Comparison of ENCODE assay signal across 9 mouse cellular contexts in the genomic region with DNA sequence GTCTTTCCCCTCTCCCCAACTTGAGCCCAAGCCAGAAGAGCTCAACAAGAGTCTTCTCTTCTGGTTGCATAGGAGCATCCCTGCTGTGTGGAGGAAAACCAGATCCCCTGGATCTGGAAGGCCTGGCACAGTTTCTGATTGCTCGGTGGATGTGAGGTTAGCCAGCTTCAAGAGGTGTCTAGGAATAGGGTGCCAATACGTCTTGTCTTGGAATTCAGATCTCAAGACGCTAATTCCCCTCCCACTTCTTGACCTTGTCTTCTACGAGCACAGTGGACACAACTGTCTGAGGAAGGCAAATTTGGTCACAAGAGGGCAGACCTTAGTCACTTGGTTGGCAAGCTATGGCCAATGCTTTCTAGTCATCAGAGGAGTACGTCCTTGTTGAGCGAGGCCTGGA. TPM values are rescaled to one million over a fixed set of nuclear protein-coding genes. Genes with fewer than 3 reads are reported as not detected.
DNase-seq lines count a peak whose midpoint lies in the region; ATAC-seq and TF ChIP-seq lines count a peak whose summit lies in the region.
"Had no signal": no experiment of that assay in that cellular context is flagged by ENCODE, and none has a peak within 500 bp of the region (broad histone marks: within the 10 kb centered on the region; RNA-seq: fewer than 3 reads in every experiment).

No protein-coding gene starts in this region.

- H3K27ac ChIP-seq in heart, embryonic 12.5 days (ENCODE audit: poor library complexity, severe bottlenecking), result 0 out of 2 replicates have a peak overlapping the region, but pooled peaks have one; percentile 34
- 0 out of 2 replicates have a peak overlapping the region, but pooled peaks have one; percentile 9 for H3K27ac ChIP-seq in embryonic facial prominence, embryonic 11.5 days (replicated peaks; ENCODE audit: low read depth, low read length)
- no peak overlapping the region for H3K27ac ChIP-seq in limb, embryonic 14.5 days (replicated peaks; ENCODE audit: low read depth, low read length)

- 0 out of 2 replicates have a peak, but pooled peaks cover 3% of the 10 kb centered on the region for H3K27me3 ChIP-seq in heart, embryonic 12.5 days (replicated peaks)
- no peaks in the 10 kb centered on the region for H3K27me3 ChIP-seq in embryonic facial prominence, embryonic 11.5 days (ENCODE audit: control insufficient read depth, insufficient read depth, low read length)
- no peaks in the 10 kb centered on the region for H3K27me3 ChIP-seq in limb, embryonic 14.5 days (ENCODE audit: control insufficient read depth, insufficient read depth, low read length)
- H3K27me3 ChIP-seq: midbrain, embryonic 13.5 days had no signal

- ATAC-seq in heart, embryonic 12.5 days (ENCODE audit: insufficient number of reproducible peaks, low FRiP score), result no peak
- no peak for ATAC-seq in embryonic facial prominence, embryonic 11.5 days (replicated peaks; ENCODE audit: insufficient number of reproducible peaks, low FRiP score, low TSS enrichment, low read depth)
- no peak for ATAC-seq in limb, embryonic 14.5 days (ENCODE audit: low FRiP score, low read depth)
- ATAC-seq: midbrain, embryonic 13.5 days had no signal

- TF ChIP-seq POLR2A in limb, embryonic 14.5 days (IDR thresholded peaks at IDR 0.05; ENCODE audit: borderline replicate concordance, extremely low read depth, insufficient read depth, insufficient read length), result no peak

- peaks cover 63% of the 10 kb centered on the region for H3K4me1 ChIP-seq in heart, embryonic 12.5 days (replicated peaks)
- H3K4me1 ChIP-seq in embryonic facial prominence, embryonic 11.5 days (ENCODE audit: control insufficient read depth, insufficient read depth, low read length), result peaks cover 8% of the 10 kb centered on the region
- H3K4me1 ChIP-seq in limb, embryonic 14.5 days (ENCODE audit: control insufficient read depth, insufficient read depth, low read length), result peaks cover 52% of the 10 kb centered on the region

- H3K4me2 ChIP-seq in heart, embryonic 12.5 days, result peak overlapping the region; percentile 93
- peak overlapping the region; percentile 10 for H3K4me2 ChIP-seq in embryonic facial prominence, embryonic 11.5 days (ENCODE audit: low read depth, low read length)
- H3K4me2 ChIP-seq in limb, embryonic 14.5 days (replicated peaks; ENCODE audit: low read depth, low read length, severe bottlenecking), result peak overlapping the region; percentile 97

- 51% methylated on average over 6 of the region's 6 CpGs for WGBS in heart, embryonic 12.5 days
- 64% methylated on average over 6 of the region's 6 CpGs for WGBS in embryonic facial prominence, embryonic 11.5 days
- WGBS in limb, embryonic 14.5 days, result 57% methylated on average over 6 of the region's 6 CpGs

- no peak for DNase-seq in heart, adult 8-10 months (ENCODE audit: low spot score)
- peak; percentile 83 for DNase-seq in 416B (ENCODE audit: low read depth)
- DNase-seq in embryonic facial prominence, embryonic 11.5 days (ENCODE audit: low spot score), result no peak
- DNase-seq in limb, embryonic 14.5 days (ENCODE audit: low spot score), result no peak
- DNase-seq in urinary bladder, postnatal 25 days (ENCODE audit: low spot score), result no peak
- DNase-seq in cerebellum, adult 18-20 months, result no peak
- DNase-seq in yolk sac, embryonic 10.5 days (ENCODE audit: low spot score), result no peak

- H3K36me3 ChIP-seq in heart, embryonic 12.5 days, result peaks cover 10% of the 10 kb centered on the region
- peaks cover 7% of the 10 kb centered on the region; the same call in 1 of the 2 replicates for H3K36me3 ChIP-seq in embryonic facial prominence, embryonic 11.5 days (replicated peaks; ENCODE audit: control insufficient read depth, insufficient read depth, low read depth, low read length)
- H3K36me3 ChIP-seq in limb, embryonic 14.5 days (ENCODE audit: control insufficient read depth, insufficient read depth, low read length), result peaks cover 32% of the 10 kb centered on the region

- no peaks in the 10 kb centered on the region for H3K9me3 ChIP-seq in heart, embryonic 12.5 days (replicated peaks)
- no peaks in the 10 kb centered on the region for H3K9me3 ChIP-seq in embryonic facial prominence, embryonic 11.5 days (replicated peaks; ENCODE audit: control insufficient read depth, low read length)
- H3K9me3 ChIP-seq in limb, embryonic 14.5 days (ENCODE audit: control insufficient read depth, low read length), result no peaks in the 10 kb centered on the region
- H3K9me3 ChIP-seq: midbrain, embryonic 13.5 days had no signal

- H3K4me3 ChIP-seq in heart, embryonic 12.5 days, result peak overlapping the region; percentile 23
- peak overlapping the region; percentile 21 for H3K4me3 ChIP-seq in embryonic facial prominence, embryonic 11.5 days (ENCODE audit: low read depth, low read length)
- H3K4me3 ChIP-seq in limb, embryonic 14.5 days (replicated peaks; ENCODE audit: low read length), result peak overlapping the region; percentile 90
- H3K4me3 ChIP-seq: midbrain, embryonic 13.5 days had no signal

- H3K9ac ChIP-seq in heart, embryonic 12.5 days, result no peak overlapping the region; the same call in 1 of the 2 replicates
- H3K9ac ChIP-seq in embryonic facial prominence, embryonic 11.5 days (replicated peaks; ENCODE audit: low read length), result no peak overlapping the region
- no peak overlapping the region for H3K9ac ChIP-seq in limb, embryonic 14.5 days (ENCODE audit: low read depth, low read length, severe bottlenecking)
- H3K9ac ChIP-seq: midbrain, embryonic 13.5 days had no signal

RNA-seq across cellular contexts. Expression of a gene that starts 2.6 kb away (rescaled TPM):
- polyA plus RNA-seq in heart, embryonic 12.5 days (2016; fragmentation: Nextera tagmentation; extraction: Ambion mirVana), result 371 and 382 TPM in 2 replicates
- 10 to 100 TPM; 79.9 to 86.6 (median 84.1) TPM for total RNA-seq in heart, adult 8-10 months (2022)
- polyA plus RNA-seq in embryonic facial prominence, embryonic 11.5 days (2014; fragmentation: Nextera tagmentation; extraction: Ambion mirVana), result 477 and 548 TPM in 2 replicates
- 942 and 1,029 TPM in 2 replicates for polyA plus RNA-seq in limb, embryonic 14.5 days (2012; rRNA removed)
- 1,086 and 1,234 TPM in 2 replicates for polyA plus RNA-seq in limb, embryonic 14.5 days (2014; fragmentation: Nextera tagmentation; extraction: Ambion mirVana)

RNA-seq across cellular contexts. Expression of a gene that starts 19.6 kb away (rescaled TPM):
- polyA plus RNA-seq in heart, embryonic 12.5 days (2016; fragmentation: Nextera tagmentation; extraction: Ambion mirVana), result 196 and 201 TPM in 2 replicates
- total RNA-seq in heart, adult 8-10 months (2022), result 1 to 10 TPM in 2 of 4 experiments, under 1 TPM in 2; 0.41 to 3.2 (median 0.94) TPM
- polyA plus RNA-seq in embryonic facial prominence, embryonic 11.5 days (2014; fragmentation: Nextera tagmentation; extraction: Ambion mirVana), result 397 and 439 TPM in 2 replicates
- 98.2 and 134 TPM in 2 replicates for polyA plus RNA-seq in limb, embryonic 14.5 days (2012; rRNA removed)
- polyA plus RNA-seq in limb, embryonic 14.5 days (2014; fragmentation: Nextera tagmentation; extraction: Ambion mirVana), result 205 and 209 TPM in 2 replicates

RNA-seq across cellular contexts. Expression of a gene that starts 45.5 kb away (rescaled TPM):
- polyA plus RNA-seq in heart, embryonic 12.5 days (2016; fragmentation: Nextera tagmentation; extraction: Ambion mirVana), result 0.05 and 0.11 TPM in 2 replicates
- total RNA-seq in heart, adult 8-10 months (2022), result under 1 TPM; 0.06 to 0.43 (median 0.16) TPM
- polyA plus RNA-seq in embryonic facial prominence, embryonic 11.5 days (2014; fragmentation: Nextera tagmentation; extraction: Ambion mirVana), result 0.22 and 0.86 TPM in 2 replicates
- 1.6 and 1.7 TPM in 2 replicates for polyA plus RNA-seq in limb, embryonic 14.5 days (2012; rRNA removed)
- 1.5 and 2.5 TPM in 2 replicates for polyA plus RNA-seq in limb, embryonic 14.5 days (2014; fragmentation: Nextera tagmentation; extraction: Ambion mirVana)

Comparison
In these comparisons a context has a peak if more than half of its experiments do, and no peak if none do; other contexts are left out.
1. H3K4me2 ChIP-seq: peak in every context shown above with its lines; median percentile 97 in limb, embryonic 14.5 days; 93 in heart, embryonic 12.5 days; 10 in embryonic facial prominence, embryonic 11.5 days.
2. H3K4me3 ChIP-seq: peak in every context shown above with its lines; median percentile 90 in limb, embryonic 14.5 days; 23 in heart, embryonic 12.5 days; 21 in embryonic facial prominence, embryonic 11.5 days.